Mouse (Mus musculus) liver, adult 2 months (tissue): Measurements from ENCODE around the gene 2900011O08Rik.

Source experiments
- CTCF ChIP-seq: fragments of 200-500 bp; IDR thresholded peaks from 2 replicates; pipeline ENCODE4 v1.5.1; 2011; ENCODE audit warnings: low read depth, low read length, control low read depth
- POLR2A ChIP-seq: fragments of 200-500 bp; IDR thresholded peaks from 2 replicates; pipeline ENCODE4 v1.6.1; 2011; ENCODE audit warnings: low read length, control low read depth; ENCODE audit not compliant: insufficient read depth; ENCODE audit errors: extremely low read depth

GRCm38 (mm10) chr16:14139106-14139505 is 152.7 kb downstream of the 2900011O08Rik start:
- TF ChIP-seq POLR2A (no peak), CTCF (no peak)
